Mouse (Mus musculus) forebrain, embryonic 12.5 days (tissue): ENCODE measurements around the gene Pam. TPM values are rescaled to one million over a fixed set of nuclear protein-coding genes. Genes with fewer than 3 reads are reported as not detected.

ENCODE experiments used
- ATAC-seq: fragments of 200-750 bp; cut with Nextera tagmentation; 2 replicates; pipeline ENCODE4 v1.8.0; 2017; ENCODE audit warnings: moderate TSS enrichment; ENCODE audit not compliant: low FRiP score
- H3K27ac ChIP-seq: fragments of 300-500 bp; sonication (generic); 2 replicates; pipeline ENCODE4 v1.5.1; 2016; ENCODE audit warnings: mild to moderate bottlenecking
- H3K27me3 ChIP-seq: fragments of 300-500 bp; sonication (generic); 2 replicates; pipeline ENCODE4 v1.6.1; 2016; ENCODE audit warnings: mild to moderate bottlenecking
- H3K36me3 ChIP-seq: fragments of 300-500 bp; sonication (generic); replicated peaks from 2 replicates; pipeline ENCODE4 v1.6.1; 2016; ENCODE audit warnings: mild to moderate bottlenecking
- H3K4me1 ChIP-seq: fragments of 300-500 bp; sonication (generic); 2 replicates; pipeline ENCODE4 v1.6.1; 2016
- H3K4me2 ChIP-seq: fragments of 300-500 bp; sonication (generic); 2 replicates; pipeline ENCODE4 v1.6.1; 2016; ENCODE audit warnings: mild to moderate bottlenecking, moderate library complexity
- H3K4me3 ChIP-seq: fragments of 300-500 bp; sonication (generic); replicated peaks from 2 replicates; pipeline ENCODE4 v1.5.1; 2016; ENCODE audit warnings: mild to moderate bottlenecking
- H3K9ac ChIP-seq: fragments of 300-500 bp; sonication (generic); 2 replicates; pipeline ENCODE4 v1.6.1; 2016; ENCODE audit warnings: mild to moderate bottlenecking
- H3K9me3 ChIP-seq: fragments of 300-500 bp; sonication (generic); 2 replicates; pipeline ENCODE4 v1.6.1; 2016
- WGBS: fragments of 180-500 bp; shearing (Covaris S2); methylation state at CpG from one replicate; pipeline ENCODE4 v1.1.7; 2016; 5-methylcytosine and 5-hydroxymethylcytosine counted together
- polyA plus RNA-seq: library from polyadenylated mRNA; unstranded; fragments of >200 nt; fragmentation: Nextera tagmentation; extraction: Ambion mirVana; gene quantifications from 2 replicates; pipeline ENCODE4 v1.2.1, GENCODE M21; 2016

The Pam gene
- polyA plus RNA-seq, 1 experiment from 2014 or later = 29.8 TPM

GRCm38 (mm10) chr1:97916218-97916970 is 179.1 kb downstream of the Pam start:
- Histone ChIP-seq H3K4me1 (no peaks in the 10 kb centered on the region; the same call in 1 of the 2 replicates), H3K27ac (no peak overlapping the region), H3K27me3 (no peaks in the 10 kb centered on the region), H3K4me2 (no peak overlapping the region), H3K4me3 (no peak overlapping the region), H3K9ac (no peak overlapping the region), H3K36me3 (no peaks in the 10 kb centered on the region), H3K9me3 (no peaks in the 10 kb centered on the region)
- 84% methylated on average over 12 of the region's 12 CpGs for WGBS
- no peak for ATAC-seq

GRCm38 (mm10) chr1:97915726-97916125 is 179.7 kb downstream of the Pam start:
- 82% methylated on average over 10 of the region's 10 CpGs for WGBS
- no peaks in the 10 kb centered on the region for H3K27me3 ChIP-seq
- no peak overlapping the region for H3K4me2 ChIP-seq
- no peak overlapping the region for H3K4me3 ChIP-seq
- no peaks in the 10 kb centered on the region for H3K9me3 ChIP-seq
- no peaks in the 10 kb centered on the region; the same call in 1 of the 2 replicates for H3K4me1 ChIP-seq
- H3K36me3 ChIP-seq = no peaks in the 10 kb centered on the region
- ATAC-seq = no peak
- no peak overlapping the region for H3K27ac ChIP-seq
- H3K9ac ChIP-seq = no peak overlapping the region

GRCm38 (mm10) chr1:97910874-97911273 is 184.6 kb downstream of the Pam start:
- no peak for ATAC-seq
- H3K9me3 ChIP-seq = no peaks in the 10 kb centered on the region
- no peaks in the 10 kb centered on the region; the same call in 1 of the 2 replicates for H3K4me1 ChIP-seq
- H3K4me2 ChIP-seq = no peak overlapping the region
- no peak overlapping the region for H3K4me3 ChIP-seq
- H3K27me3 ChIP-seq = no peaks in the 10 kb centered on the region
- H3K9ac ChIP-seq = no peak overlapping the region
- WGBS = 91% methylated on average over 10 of the region's 10 CpGs
- no peak overlapping the region for H3K27ac ChIP-seq
- H3K36me3 ChIP-seq = no peaks in the 10 kb centered on the region

GRCm38 (mm10) chr1:97909561-97909960 is 185.9 kb downstream of the Pam start:
- Histone ChIP-seq H3K9ac (no peak overlapping the region), H3K27me3 (no peaks in the 10 kb centered on the region), H3K27ac (no peak overlapping the region), H3K4me3 (no peak overlapping the region), H3K4me1 (no peaks in the 10 kb centered on the region), H3K4me2 (no peak overlapping the region), H3K9me3 (no peaks in the 10 kb centered on the region), H3K36me3 (no peaks in the 10 kb centered on the region)
- WGBS = 80% methylated on average over 5 of the region's 5 CpGs
- no peak for ATAC-seq

GRCm38 (mm10) chr1:97908736-97909135 is 186.7 kb downstream of the Pam start:
- no peaks in the 10 kb centered on the region for H3K27me3 ChIP-seq
- H3K27ac ChIP-seq = no peak overlapping the region
- H3K4me1 ChIP-seq = no peaks in the 10 kb centered on the region
- H3K9me3 ChIP-seq = no peaks in the 10 kb centered on the region
- no peaks in the 10 kb centered on the region for H3K36me3 ChIP-seq
- no peak for ATAC-seq
- H3K4me2 ChIP-seq = no peak overlapping the region
- H3K9ac ChIP-seq = no peak overlapping the region
- WGBS = 92% methylated on average over 4 of the region's 4 CpGs
- H3K4me3 ChIP-seq = no peak overlapping the region

GRCm38 (mm10) chr1:97903912-97904460 is 191.5 kb downstream of the Pam start:
- H3K4me1 ChIP-seq = no peaks in the 10 kb centered on the region
- no peaks in the 10 kb centered on the region for H3K9me3 ChIP-seq
- 89% methylated on average over 7 of the region's 7 CpGs for WGBS
- H3K27me3 ChIP-seq = no peaks in the 10 kb centered on the region
- no peak overlapping the region for H3K9ac ChIP-seq
- no peak for ATAC-seq
- H3K27ac ChIP-seq = no peak overlapping the region
- no peak overlapping the region for H3K4me3 ChIP-seq
- H3K4me2 ChIP-seq = no peak overlapping the region
- no peaks in the 10 kb centered on the region for H3K36me3 ChIP-seq

- Histone ChIP-seq H3K4me3 (no peak overlapping the region), H3K4me2 (no peak overlapping the region), H3K36me3 (no peaks in the 10 kb centered on the region), H3K9me3 (no peaks in the 10 kb centered on the region), H3K27me3 (no peaks in the 10 kb centered on the region), H3K27ac (no peak overlapping the region), H3K4me1 (no peaks in the 10 kb centered on the region), H3K9ac (no peak overlapping the region)
- ATAC-seq = no peak
- WGBS = 91% methylated on average over 7 of the region's 7 CpGs
These were observed 192.6 kb downstream of the Pam start for GRCm38 (mm10) chr1:97902830-97903229.

- Histone ChIP-seq H3K4me1 (no peaks in the 10 kb centered on the region), H3K4me3 (no peak overlapping the region), H3K36me3 (no peaks in the 10 kb centered on the region), H3K4me2 (no peak overlapping the region), H3K27me3 (no peaks in the 10 kb centered on the region), H3K9ac (no peak overlapping the region), H3K9me3 (no peaks in the 10 kb centered on the region), H3K27ac (no peak overlapping the region)
- 63% methylated on average over 7 of the region's 7 CpGs for WGBS
- no peak; the same call in 1 of the 2 replicates for ATAC-seq
These were observed 194.8 kb downstream of the Pam start for GRCm38 (mm10) chr1:97900559-97901153.

- 93% methylated on average over 9 of the region's 9 CpGs for WGBS
These were observed 207.9 kb downstream of the Pam start for GRCm38 (mm10) chr1:97887511-97887910.

GRCm38 (mm10) chr1:97883498-97883897 is 211.9 kb downstream of the Pam start:
- H3K4me2 ChIP-seq = no peak overlapping the region
- no peaks in the 10 kb centered on the region for H3K4me1 ChIP-seq
- no peaks in the 10 kb centered on the region for H3K36me3 ChIP-seq
- no peaks in the 10 kb centered on the region for H3K27me3 ChIP-seq
- WGBS = 87% methylated on average over 7 of the region's 7 CpGs
- no peak overlapping the region for H3K9ac ChIP-seq
- H3K4me3 ChIP-seq = no peak overlapping the region
- no peak overlapping the region for H3K27ac ChIP-seq
- H3K9me3 ChIP-seq = no peaks in the 10 kb centered on the region
- no peak for ATAC-seq

More at GRCm38 (mm10) chr1:97887511-97887910, 207.9 kb downstream of the Pam start:
- Histone ChIP-seq H3K36me3 (no peaks in the 10 kb centered on the region), H3K9ac (no peak overlapping the region), H3K4me2 (no peak overlapping the region), H3K9me3 (no peaks in the 10 kb centered on the region), H3K4me3 (no peak overlapping the region), H3K27me3 (no peaks in the 10 kb centered on the region), H3K4me1 (no peaks in the 10 kb centered on the region), H3K27ac (no peak overlapping the region)
- ATAC-seq = no peak

- no peak overlapping the region for H3K4me3 ChIP-seq
- no peaks in the 10 kb centered on the region for H3K4me1 ChIP-seq
- no peak overlapping the region for H3K9ac ChIP-seq
- no peaks in the 10 kb centered on the region for H3K9me3 ChIP-seq
- H3K4me2 ChIP-seq = no peak overlapping the region
- H3K27me3 ChIP-seq = no peaks in the 10 kb centered on the region
- no peak for ATAC-seq
- H3K36me3 ChIP-seq = no peaks in the 10 kb centered on the region
- H3K27ac ChIP-seq = no peak overlapping the region
These were observed 218.4 kb downstream of the Pam start for GRCm38 (mm10) chr1:97877037-97877436.

- Histone ChIP-seq H3K27ac (no peak overlapping the region), H3K4me3 (no peak overlapping the region), H3K27me3 (no peaks in the 10 kb centered on the region), H3K9me3 (no peaks in the 10 kb centered on the region), H3K36me3 (no peaks in the 10 kb centered on the region), H3K4me1 (no peaks in the 10 kb centered on the region), H3K4me2 (no peak overlapping the region), H3K9ac (no peak overlapping the region)
- ATAC-seq = no peak
- WGBS = 97% methylated on average over 2 of the region's 2 CpGs
These were observed 221.9 kb downstream of the Pam start for GRCm38 (mm10) chr1:97873490-97874054.
